Mouse (Mus musculus): ENCODE data around the gene Raf1.
A peak's percentile ranks its signal among the peaks of the same experiment; 100 is the strongest.

DNA sequence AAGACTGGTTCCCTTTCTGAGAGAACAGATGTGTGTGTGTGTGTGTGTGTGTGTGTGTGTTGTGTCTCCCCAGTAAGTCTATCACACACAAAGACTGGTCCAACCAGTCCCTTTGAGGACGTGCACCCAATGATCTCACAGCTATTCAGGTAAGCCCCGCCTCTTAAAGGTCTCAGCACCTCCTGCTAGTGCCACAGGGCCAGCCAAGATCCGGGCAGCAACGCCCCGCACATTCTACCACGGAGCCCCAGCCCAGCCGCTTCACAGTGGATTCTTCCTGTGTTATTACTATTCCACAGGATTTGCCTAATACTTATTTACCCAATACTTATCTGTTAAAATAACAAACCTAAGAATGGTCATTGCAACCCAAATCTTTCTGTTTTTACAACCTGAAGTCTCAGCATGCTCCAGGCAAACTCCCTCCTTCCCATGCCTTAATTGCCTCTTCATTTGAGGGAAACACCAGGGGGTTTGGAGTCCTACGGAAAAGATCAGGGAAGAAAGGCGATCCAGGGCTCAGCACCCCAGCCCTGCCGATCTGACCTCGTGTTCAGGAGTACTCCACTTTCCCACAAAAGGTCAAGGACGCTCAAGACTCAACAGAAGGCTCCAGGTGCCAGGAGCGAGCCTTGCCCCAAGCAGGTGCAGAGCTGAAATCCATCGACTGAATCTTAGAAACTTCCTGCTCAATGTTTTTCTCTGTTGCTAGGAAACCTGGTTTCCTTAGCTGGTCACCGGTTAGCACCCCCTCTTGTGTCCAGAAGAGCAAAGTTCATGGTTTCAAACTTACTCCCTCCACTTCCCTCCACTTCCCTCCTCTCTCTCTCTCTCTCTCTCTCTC lies 41.5 kb upstream of the Raf1 start:
- no peak for TF ChIP-seq USF1 (IDR thresholded peaks at IDR 0.05; ENCODE audit: low read depth, low read length)
- TF ChIP-seq ZC3H11A (IDR thresholded peaks at IDR 0.05; ENCODE audit: low read depth, low read length): no peak
- no peak for TF ChIP-seq ELF1 (IDR thresholded peaks at IDR 0.05; ENCODE audit: low read depth, low read length)
- TF ChIP-seq MXI1 (IDR thresholded peaks at IDR 0.05; ENCODE audit: low read depth, low read length): no peak
- no peak for TF ChIP-seq POLR2AphosphoS2 (IDR thresholded peaks at IDR 0.05; ENCODE audit: low read length)
- no peak for TF ChIP-seq JUND (IDR thresholded peaks at IDR 0.05; ENCODE audit: low read depth, low read length)
- TF ChIP-seq CTCF (IDR thresholded peaks at IDR 0.05 in 2 of 3, conservative IDR thresholded peaks at IDR 0.05 in 1 of 3; ENCODE audit: control insufficient read depth in 1 of 3, insufficient read depth in 1 of 3, low read depth in 2 of 3, low read length in 3 of 3, poor library complexity in 1 of 3, severe bottlenecking in 1 of 3): peak in 1 of 3 experiments; percentile 3; a peak in 1 of 6 replicates
- TF ChIP-seq SMC3 (IDR thresholded peaks at IDR 0.05; ENCODE audit: low read depth, low read length): no peak
- TF ChIP-seq RCOR1 (IDR thresholded peaks at IDR 0.05; ENCODE audit: low read depth, low read length): no peak
- TF ChIP-seq MAFK (IDR thresholded peaks at IDR 0.05; ENCODE audit: borderline replicate concordance, low read depth, low read length): no peak
- TF ChIP-seq POLR2A (IDR thresholded peaks at IDR 0.05; ENCODE audit: control insufficient read depth in 1 of 2, insufficient read depth in 1 of 2, low read depth in 1 of 2, low read length in 2 of 2, poor library complexity in 1 of 2): no peak
- TF ChIP-seq NELFE (IDR thresholded peaks at IDR 0.05; ENCODE audit: low read depth, low read length): no peak
- TF ChIP-seq CHD2 (IDR thresholded peaks at IDR 0.05; ENCODE audit: low read length): no peak
- TF ChIP-seq KAT2A (conservative IDR thresholded peaks at IDR 0.05; ENCODE audit: low read depth, low read length): no peak

Data from MEL (cell line).